Mouse (Mus musculus) mesoderm, embryonic 11.5 days (tissue): ENCODE data around the gene Eng.

Source experiments
- DNase-seq: peaks from one replicate; pipeline ENCODE4 v3.0.0-alpha.2; 2012; ENCODE audit warnings: low read depth, low spot score

The Eng gene

DNA sequence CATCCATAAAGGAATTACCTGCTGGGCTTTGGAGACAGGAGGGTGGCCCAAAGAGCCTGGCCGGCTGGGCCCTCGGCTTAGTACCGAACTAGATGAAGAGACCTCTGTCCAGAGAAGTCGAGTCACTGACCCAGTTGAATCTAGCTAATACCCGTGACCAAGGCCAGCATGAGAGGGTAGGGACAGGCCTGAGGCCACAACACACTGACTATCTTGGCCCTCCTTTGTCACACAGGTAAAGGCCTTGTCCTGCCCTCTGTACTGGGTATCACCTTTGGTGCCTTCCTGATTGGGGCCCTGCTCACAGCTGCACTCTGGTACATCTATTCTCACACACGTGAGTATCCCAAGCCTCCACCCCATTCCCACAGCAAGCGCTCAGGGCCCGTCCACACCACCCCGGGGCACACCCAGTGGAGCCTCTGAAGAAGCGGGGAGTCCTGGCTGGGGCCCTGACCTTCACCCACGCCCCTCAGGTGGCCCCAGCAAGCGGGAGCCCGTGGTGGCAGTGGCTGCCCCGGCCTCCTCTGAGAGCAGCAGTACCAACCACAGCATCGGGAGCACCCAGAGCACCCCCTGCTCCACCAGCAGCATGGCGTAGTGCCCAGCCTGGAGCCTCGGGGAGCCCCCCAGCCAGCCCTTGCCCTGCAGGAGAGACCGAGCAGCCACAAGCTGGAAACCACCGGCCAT lies 34.7 kb downstream of the Eng start:
- DNase-seq, result no peak

DNA sequence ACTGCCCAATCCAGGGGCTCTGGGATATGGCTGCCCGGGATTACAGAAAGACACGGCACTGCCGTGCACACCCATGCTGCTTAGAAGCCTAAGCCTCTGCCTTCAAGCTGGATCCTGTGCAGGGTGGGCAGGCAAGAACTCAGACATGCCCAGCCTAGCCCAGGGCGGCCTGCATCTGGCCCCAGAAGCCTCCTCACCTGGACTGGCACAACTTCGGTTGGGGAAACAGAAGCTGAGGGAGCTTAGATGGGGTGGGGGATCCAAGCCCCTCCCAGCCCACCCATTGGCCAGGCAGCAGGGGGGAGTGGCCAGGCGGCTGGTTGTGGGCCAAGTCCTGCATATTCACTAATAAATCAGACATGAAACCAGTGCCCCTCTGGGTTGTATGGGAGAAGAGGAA lies 35.4 kb downstream of the Eng start:
- DNase-seq, result no peak

- no peak for DNase-seq
These were observed 36.5 kb downstream of the Eng start for GRCm38 (mm10) chr2:32682721-32683417.

DNA sequence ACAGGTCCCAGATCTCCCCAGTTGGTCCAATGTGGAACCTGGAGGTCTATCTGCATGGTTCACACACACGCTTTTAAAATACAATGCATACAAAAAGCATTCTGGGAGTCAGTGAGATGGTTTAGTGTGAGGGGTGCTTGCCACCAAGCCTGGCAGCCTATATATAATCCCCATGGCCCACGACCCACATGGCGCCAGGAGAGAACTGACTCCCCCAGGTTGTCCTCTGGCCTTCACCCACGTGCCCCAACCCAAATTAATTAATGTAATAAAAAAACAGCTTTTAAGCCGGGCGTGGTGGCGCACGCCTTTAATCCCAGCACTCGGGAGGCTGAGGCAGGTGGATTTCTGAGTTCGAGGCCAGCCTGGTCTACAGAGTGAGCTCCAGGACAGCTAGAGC lies 37.3 kb downstream of the Eng start:
- DNase-seq, result no peak

DNA sequence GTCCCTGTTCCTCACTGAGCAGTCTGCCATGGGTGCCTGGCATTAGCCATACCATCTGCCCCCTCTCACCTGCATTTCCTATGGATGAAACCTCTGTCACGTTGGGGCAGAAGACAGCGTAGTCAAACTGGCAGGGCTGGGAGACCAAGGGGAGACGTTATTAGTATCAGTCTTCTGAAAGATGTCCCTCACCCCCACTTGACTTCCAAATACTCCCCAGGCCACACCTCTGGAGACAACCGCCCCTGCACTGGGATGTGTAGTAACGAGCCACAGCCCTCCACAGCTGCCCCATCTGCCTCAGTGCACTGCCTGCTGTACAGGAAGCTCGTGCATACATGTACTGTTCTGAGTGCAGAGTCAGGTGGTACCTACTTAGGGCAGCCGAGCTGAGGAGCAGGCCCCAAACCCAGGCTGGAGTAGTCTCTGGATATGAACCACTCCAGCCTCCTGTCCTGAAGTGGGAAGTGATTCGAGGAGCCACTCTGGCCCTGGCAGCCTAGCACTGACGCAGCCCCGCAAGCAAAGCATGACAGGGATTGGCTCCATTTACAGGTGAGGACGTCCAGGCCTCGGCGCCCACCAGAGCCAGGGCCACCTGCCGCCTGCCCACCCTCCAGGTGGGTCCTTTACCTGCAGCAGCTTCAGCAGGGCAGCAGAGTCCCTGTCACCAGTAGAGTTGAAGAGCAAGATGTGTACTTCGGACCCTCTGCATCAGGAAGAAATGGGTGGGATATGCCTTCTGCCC lies 38.5 kb downstream of the Eng start:
- no peak for DNase-seq

DNA sequence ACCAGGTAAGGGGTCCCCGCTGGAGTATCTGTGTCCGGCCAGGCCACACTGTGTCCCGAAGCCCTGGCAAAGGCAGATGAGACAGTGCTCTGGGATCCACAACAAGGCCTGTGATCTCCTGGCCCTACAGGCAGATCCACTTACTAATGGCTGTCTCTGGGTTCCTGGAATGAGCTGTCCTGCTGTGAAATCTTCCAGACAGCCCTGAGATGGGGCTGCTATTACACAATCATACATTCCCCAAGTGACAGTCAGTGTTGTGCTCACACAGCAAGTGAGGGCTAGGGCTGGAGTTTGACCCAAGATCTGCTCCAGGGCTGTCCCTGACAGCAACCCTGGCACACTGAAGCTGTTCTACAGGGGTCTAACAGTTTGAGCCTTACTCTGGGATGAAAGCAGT lies 39.4 kb downstream of the Eng start:
- no peak for DNase-seq

DNA sequence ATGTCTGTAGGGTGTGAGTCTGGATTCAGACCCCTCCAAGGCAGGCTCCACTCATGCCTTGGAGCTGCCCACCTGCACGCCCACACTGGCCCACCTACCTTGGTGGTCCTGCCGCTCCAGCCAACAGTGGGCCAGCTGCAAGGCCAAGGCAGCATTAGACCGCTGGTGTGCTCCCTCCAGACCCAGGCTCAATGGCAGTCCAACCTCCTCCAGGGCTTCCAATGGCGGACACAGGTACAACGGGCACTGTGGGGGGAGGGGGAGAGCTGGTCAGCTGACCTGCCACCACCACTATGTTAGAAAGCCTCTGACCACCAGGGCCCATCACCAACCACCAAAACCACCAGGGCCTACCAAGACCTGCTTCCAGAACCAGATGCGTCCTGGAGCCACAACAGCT lies 40.2 kb downstream of the Eng start:
- no peak for DNase-seq

DNA sequence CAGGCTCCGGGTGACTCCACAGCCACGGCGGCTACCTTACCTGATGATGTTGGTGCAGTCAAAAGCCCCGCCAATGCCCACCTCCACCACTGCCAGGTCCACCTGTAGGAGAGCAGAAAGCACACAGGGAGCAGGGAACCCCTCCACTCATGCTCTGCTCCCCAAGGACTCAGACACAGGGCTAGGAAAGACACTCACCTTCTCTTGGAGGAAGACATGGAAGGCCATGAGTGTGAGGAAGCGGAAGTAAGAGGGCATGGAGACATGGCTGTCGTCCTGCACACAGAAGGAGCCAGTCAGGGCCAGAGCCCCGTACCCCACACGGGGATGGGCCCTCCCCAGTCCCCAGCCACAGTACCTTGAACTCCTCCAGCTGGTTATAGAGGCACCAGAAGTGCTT lies 41.2 kb downstream of the Eng start:
- no peak for DNase-seq

GRCm38 (mm10) chr2:32689420-32689819 lies 43.0 kb downstream of the Eng start:
- peak; percentile 94 for DNase-seq

GRCm38 (mm10) chr2:32691041-32691440 lies 44.6 kb downstream of the Eng start:
- no peak for DNase-seq

DNA sequence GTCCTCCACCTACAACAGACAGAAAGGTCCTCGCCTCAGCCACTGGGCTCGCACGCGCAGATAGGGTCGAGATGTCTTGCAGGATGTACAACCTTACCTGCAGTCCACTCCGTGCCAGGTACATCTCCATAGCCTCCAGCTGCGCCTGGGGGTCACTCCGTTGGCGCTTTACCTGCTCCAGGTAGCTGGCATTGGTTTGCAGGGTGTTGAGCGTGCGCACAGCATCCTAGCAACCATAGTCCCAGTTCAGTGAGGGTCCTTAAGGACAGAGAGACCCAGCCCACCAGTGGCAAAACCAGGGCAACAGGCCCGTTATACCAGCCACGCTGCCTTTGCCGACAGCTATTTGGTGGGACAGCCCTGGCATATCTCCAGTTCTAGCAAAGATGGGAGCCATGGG lies 46.1 kb downstream of the Eng start:
- DNase-seq, result no peak

- DNase-seq, result no peak
These were observed 46.9 kb downstream of the Eng start for GRCm38 (mm10) chr2:32693282-32693681.

- DNase-seq, result peak; percentile 98
These were observed 47.5 kb downstream of the Eng start for GRCm38 (mm10) chr2:32693823-32694411.

DNA sequence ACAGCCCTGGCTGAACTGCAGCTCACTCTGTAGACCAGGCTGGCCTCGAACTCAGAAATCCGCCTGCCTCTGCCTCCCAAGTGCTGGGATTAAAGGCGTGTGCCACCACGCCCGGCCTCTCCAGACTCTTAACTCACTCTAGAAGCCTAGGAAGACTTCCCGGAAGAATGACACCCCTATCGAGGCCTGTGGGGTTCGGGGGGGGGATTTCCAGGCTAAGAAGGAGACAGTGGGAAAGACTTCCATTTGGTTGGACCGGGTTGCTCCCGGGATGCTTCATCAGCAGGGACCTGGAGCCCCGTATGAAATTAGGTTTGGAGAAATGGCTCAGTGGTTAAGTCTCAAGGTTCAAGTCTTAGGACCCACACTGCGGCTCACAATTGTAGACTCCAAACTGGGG lies 48.3 kb downstream of the Eng start:
- no peak for DNase-seq

- no peak for DNase-seq
These were observed 53.3 kb downstream of the Eng start for GRCm38 (mm10) chr2:32699680-32700079.

- no peak for DNase-seq
These were observed 54.8 kb downstream of the Eng start for GRCm38 (mm10) chr2:32700966-32701743.

GRCm38 (mm10) chr2:32703046-32703445 lies 56.7 kb downstream of the Eng start:
- DNase-seq, result no peak

DNA sequence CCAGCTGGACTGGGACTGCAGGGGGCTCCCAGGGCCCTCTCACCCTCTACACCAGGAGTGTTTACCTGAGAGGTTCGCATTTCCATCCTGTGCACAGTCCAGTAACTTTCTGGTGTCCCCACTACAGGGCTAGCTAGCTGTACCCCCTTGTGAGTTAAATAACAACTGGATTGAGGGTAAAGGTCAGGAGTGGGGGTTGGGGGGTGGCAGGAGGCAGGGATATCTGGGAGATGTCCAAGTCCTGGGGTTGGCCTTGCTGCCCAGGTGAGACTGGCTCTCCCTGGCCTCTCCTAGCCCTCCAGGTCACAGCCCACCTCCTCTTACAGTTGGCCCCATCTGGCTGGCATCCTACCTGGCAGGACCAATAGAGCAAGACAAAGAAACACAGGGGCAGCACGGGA lies 57.6 kb downstream of the Eng start, which contains the start of gene Fpgs:
TSS of gene Fpgs (minus strand) at position 125 of the 401 bp plus-strand sequence.
- no peak for DNase-seq

DNA sequence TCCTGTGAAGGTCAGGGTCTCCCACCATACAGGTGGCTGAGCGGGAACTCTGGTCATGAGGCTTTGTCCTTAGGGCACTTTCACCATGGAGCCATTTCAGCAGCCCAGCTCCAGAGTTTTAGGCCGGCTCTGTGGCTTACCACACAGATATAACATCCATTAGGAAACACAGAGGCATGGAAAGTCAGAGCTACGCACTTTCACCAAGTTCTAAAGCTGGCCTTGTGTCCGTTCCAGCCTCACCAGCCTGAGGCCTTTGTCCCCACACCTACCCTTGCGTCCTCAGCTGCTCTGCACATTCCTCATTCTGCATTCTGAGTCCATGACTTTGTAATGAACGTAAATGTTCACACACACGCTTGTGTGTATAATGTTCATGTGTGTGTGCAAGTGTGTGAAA lies 58.6 kb downstream of the Eng start:
- DNase-seq, result no peak

GRCm38 (mm10) chr2:32706971-32707370 lies 60.6 kb downstream of the Eng start:
- no peak for DNase-seq

DNA sequence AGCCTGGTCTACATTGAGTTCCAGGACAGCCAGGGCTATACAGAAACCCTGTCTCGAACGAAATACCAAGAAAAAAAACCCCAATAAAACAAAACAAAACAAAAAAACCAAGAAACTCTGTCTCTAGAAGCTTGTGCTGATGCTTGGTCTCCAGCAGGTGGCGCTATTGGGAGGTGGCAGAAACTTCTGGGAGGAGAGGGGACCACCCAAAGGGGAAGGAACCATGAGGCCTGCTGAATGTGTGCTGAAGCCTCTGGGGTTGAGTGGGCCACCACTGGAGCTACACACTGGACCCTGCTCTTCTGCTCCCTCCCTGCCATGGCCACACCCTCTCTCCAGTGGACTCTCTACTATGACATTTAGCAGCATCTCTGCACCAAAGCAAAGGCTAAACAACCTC lies 62.2 kb downstream of the Eng start:
- DNase-seq, result peak; percentile 88
